Comparison of ENCODE assay signal across 26 mouse cellular contexts in the genomic region with DNA sequence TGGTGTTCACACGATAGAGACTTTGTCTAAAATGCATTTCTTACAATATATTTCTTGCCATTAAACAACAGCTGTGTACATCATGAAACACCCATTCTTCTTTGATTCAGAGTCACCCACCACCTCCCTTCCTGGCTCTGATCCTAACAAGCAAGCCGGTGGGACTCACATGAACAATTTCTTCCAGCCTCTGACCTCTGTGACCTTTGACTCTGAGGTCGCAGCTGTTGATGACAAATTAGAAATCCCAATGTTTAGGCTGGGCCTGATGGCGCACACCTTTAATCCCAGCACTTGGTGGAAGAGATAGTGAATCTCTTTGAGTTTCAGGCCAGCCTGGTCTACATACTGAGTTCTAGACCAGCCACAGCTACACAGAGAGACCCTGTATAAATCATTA. TPM values are rescaled to one million over a fixed set of nuclear protein-coding genes. Genes with fewer than 3 reads are reported as not detected.
DNase-seq lines count a peak whose midpoint lies in the region; ATAC-seq lines count a peak whose summit lies in the region.
"Had no signal": no experiment of that assay in that cellular context is flagged by ENCODE, and none has a peak within 500 bp of the region (broad histone marks: within the 10 kb centered on the region; RNA-seq: fewer than 3 reads in every experiment).

No protein-coding gene starts in this region.

- 66% methylated on average over 4 of the region's 4 CpGs for WGBS in neural tube, embryonic 15.5 days
- 58% methylated on average over 4 of the region's 4 CpGs for WGBS in kidney, embryonic 14.5 days

- H3K27me3 ChIP-seq in neural tube, embryonic 15.5 days (replicated peaks), result no peaks in the 10 kb centered on the region
- peaks cover 5% of the 10 kb centered on the region for H3K27me3 ChIP-seq in kidney, embryonic 14.5 days (ENCODE audit: control insufficient read depth, insufficient read depth, low read length)
- H3K27me3 ChIP-seq: CH12.LX; embryonic facial prominence, embryonic 13.5 days; embryonic facial prominence, embryonic 15.5 days; forebrain, embryonic 12.5 days; Patski had no signal

- no peaks in the 10 kb centered on the region for H3K9me3 ChIP-seq in neural tube, embryonic 15.5 days (replicated peaks)
- H3K9me3 ChIP-seq in kidney, embryonic 14.5 days (ENCODE audit: control insufficient read depth, low read length), result peaks cover 5% of the 10 kb centered on the region
- H3K9me3 ChIP-seq: embryonic facial prominence, embryonic 15.5 days; forebrain, embryonic 10.5 days; forebrain, embryonic 12.5 days had no signal

- H3K4me3 ChIP-seq in neural tube, embryonic 15.5 days (replicated peaks), result no peak overlapping the region
- no peak overlapping the region for H3K4me3 ChIP-seq in kidney, embryonic 14.5 days (ENCODE audit: low read length)
- H3K4me3 ChIP-seq: embryonic facial prominence, embryonic 13.5 days; embryonic facial prominence, embryonic 15.5 days; erythroblast, embryonic 14.5 days; forebrain, embryonic 10.5 days; forebrain, embryonic 12.5 days had no signal

- no peak overlapping the region for H3K9ac ChIP-seq in neural tube, embryonic 15.5 days (replicated peaks)
- H3K9ac ChIP-seq in kidney, embryonic 14.5 days (ENCODE audit: low read depth, low read length), result no peak overlapping the region
- H3K9ac ChIP-seq: embryonic facial prominence, embryonic 13.5 days; embryonic facial prominence, embryonic 15.5 days; forebrain, embryonic 12.5 days had no signal

- no peaks in the 10 kb centered on the region for H3K4me1 ChIP-seq in neural tube, embryonic 15.5 days
- no peaks in the 10 kb centered on the region for H3K4me1 ChIP-seq in kidney, embryonic 14.5 days (ENCODE audit: control insufficient read depth, insufficient read depth, low read length)
- H3K4me1 ChIP-seq: embryonic facial prominence, embryonic 15.5 days; forebrain, embryonic 10.5 days; forebrain, embryonic 12.5 days had no signal

- H3K27ac ChIP-seq in neural tube, embryonic 15.5 days (replicated peaks), result no peak overlapping the region
- no peak overlapping the region for H3K27ac ChIP-seq in kidney, embryonic 14.5 days (ENCODE audit: low read depth, low read length)
- H3K27ac ChIP-seq: embryonic facial prominence, embryonic 13.5 days; embryonic facial prominence, embryonic 15.5 days; forebrain, embryonic 10.5 days; forebrain, embryonic 12.5 days had no signal

- no peaks in the 10 kb centered on the region for H3K36me3 ChIP-seq in neural tube, embryonic 15.5 days
- no peaks in the 10 kb centered on the region for H3K36me3 ChIP-seq in kidney, embryonic 14.5 days (ENCODE audit: control insufficient read depth, insufficient read depth, low read length)
- H3K36me3 ChIP-seq: embryonic facial prominence, embryonic 13.5 days; embryonic facial prominence, embryonic 15.5 days; forebrain, embryonic 10.5 days; forebrain, embryonic 12.5 days; G1E had no signal

- peak; percentile 76 for DNase-seq in embryo, embryonic 10 days (ENCODE audit: low spot score)
- DNase-seq in embryo, embryonic 11 days, result no peak
- DNase-seq in neural tube, embryonic 10.5 days (ENCODE audit: extremely low spot score, low spot score), result peak; percentile 31
- DNase-seq: adrenal gland, postnatal 10 days; adrenal gland, postnatal 25 days; B cell, adult 2 months; cerebellum, adult 11 months; cerebellum, adult 18-20 months; cerebellum, adult 8-10 months; cerebellum, adult 9-11 months; cerebellum, postnatal 14 days; cerebellum, postnatal 36 days had no signal

- H3K4me2 ChIP-seq in neural tube, embryonic 15.5 days, result no peak overlapping the region
- H3K4me2 ChIP-seq in kidney, embryonic 14.5 days (replicated peaks; ENCODE audit: low read depth, low read length), result no peak overlapping the region
- H3K4me2 ChIP-seq: embryonic facial prominence, embryonic 13.5 days; embryonic facial prominence, embryonic 15.5 days; forebrain, embryonic 12.5 days had no signal

- ATAC-seq in neural tube, embryonic 15.5 days (ENCODE audit: low FRiP score), result no peak
- no peak for ATAC-seq in kidney, embryonic 14.5 days (ENCODE audit: low FRiP score, low TSS enrichment)
- ATAC-seq: activated CD4-positive, CD25-positive, alpha-beta regulatory T cell, adult 4 months; CD4-positive, CD25-positive, alpha-beta regulatory T cell, adult 4 months; forebrain, embryonic 14.5 days; forebrain, embryonic 16.5 days; Patski had no signal

RNA-seq across cellular contexts. Expression of a gene that starts 20.9 kb away (rescaled TPM):
- 14.7 and 14.8 TPM in 2 replicates for polyA plus RNA-seq in neural tube, embryonic 15.5 days (2015; fragmentation: Nextera tagmentation; extraction: Ambion mirVana)
- polyA plus RNA-seq in kidney, embryonic 14.5 days (2014; fragmentation: Nextera tagmentation; extraction: Ambion mirVana), result 12.5 and 20.0 TPM in 2 replicates
- polyA plus RNA-seq: activated CD4-positive, CD25-positive, alpha-beta regulatory T cell, adult 4 months had no signal
